Mouse (Mus musculus) heart, embryonic 10.5 days (tissue): ENCODE measurements at regions not wholly inside any gene's neighbourhood (a gene's known extent, or its start where the extent isn't known, plus 50 kb on each side); places are given as distances from the start of the nearest gene placed in this dataset.

ENCODE experiments used
- DNase-seq: peaks from one replicate; pipeline ENCODE4 v3.0.0-alpha.2; 2017; ENCODE audit warnings: low spot score
- H3K27ac ChIP-seq: fragments of 300-500 bp; sonication (generic); 2 replicates; pipeline ENCODE4 v1.5.1; 2016; ENCODE audit warnings: mild to moderate bottlenecking
- H3K27me3 ChIP-seq: fragments of 300-500 bp; sonication (generic); 2 replicates; pipeline ENCODE4 v1.6.1; 2016; ENCODE audit warnings: mild to moderate bottlenecking; ENCODE audit not compliant: poor library complexity, insufficient read depth, severe bottlenecking
- H3K36me3 ChIP-seq: fragments of 300-500 bp; sonication (generic); 2 replicates; pipeline ENCODE4 v1.6.1; 2016; ENCODE audit warnings: mild to moderate bottlenecking, moderate library complexity
- H3K4me1 ChIP-seq: fragments of 300-500 bp; sonication (generic); 2 replicates; pipeline ENCODE4 v1.6.1; 2016; ENCODE audit warnings: mild to moderate bottlenecking
- H3K4me3 ChIP-seq: fragments of 300-500 bp; sonication (generic); 2 replicates; pipeline ENCODE4 v1.5.1; 2016; ENCODE audit warnings: mild to moderate bottlenecking, moderate library complexity
- H3K9me3 ChIP-seq: fragments of 300-500 bp; sonication (generic); 2 replicates; pipeline ENCODE4 v1.6.1; 2016; ENCODE audit warnings: mild to moderate bottlenecking, moderate library complexity
- whole genome bisulfite sequencing: fragments of 180-500 bp; shearing (Covaris S2); methylation state at CpG from one replicate; pipeline ENCODE4 v1.1.7; 2016; 5-methylcytosine and 5-hydroxymethylcytosine counted together

DNA sequence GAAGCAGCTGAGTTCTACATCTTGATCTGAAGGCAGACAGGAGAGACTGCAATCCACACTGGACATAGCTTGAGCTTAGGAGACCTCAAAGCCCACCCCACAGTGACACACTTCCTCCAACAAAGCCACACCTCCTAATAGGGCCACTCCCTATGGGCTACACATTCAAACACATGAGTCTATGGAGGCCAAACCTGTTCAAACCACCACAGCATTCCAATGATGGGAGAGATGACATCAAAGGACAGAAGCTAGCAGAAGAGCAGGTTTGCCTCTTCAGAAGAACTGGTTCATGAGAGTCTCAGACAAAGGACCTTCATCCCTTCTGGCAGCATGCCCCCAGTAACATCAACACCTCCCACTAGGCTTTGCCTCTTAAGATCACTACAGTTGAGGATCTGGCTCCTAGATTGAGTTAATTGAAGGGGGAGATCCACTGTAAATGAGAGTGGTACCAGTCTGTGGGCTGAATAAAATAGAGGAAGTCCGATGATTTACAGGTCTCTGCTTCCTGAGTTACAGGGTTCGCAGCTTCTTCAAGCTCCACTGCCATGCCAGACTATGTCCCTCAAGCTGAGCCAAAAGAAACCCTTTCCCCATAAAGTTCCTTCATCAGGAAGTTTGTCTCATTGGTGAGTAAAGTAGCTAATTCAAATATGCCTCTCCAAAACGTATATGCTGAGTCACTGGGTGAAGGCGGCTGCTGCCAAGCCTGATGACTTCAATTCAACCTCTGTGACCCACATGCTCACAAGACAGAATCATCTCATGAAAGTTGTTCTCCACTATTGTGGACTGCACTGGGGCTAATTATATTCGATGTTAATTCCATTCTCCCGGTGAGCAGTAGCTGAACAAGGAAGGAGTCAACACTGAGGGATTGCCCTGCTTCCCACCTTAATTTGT, 56.9 kb upstream of the Atp6ap2 start:
- DNase-seq: no peak
- Histone ChIP-seq H3K9me3 (no peaks in the 10 kb centered on the region), H3K27me3 (no peaks in the 10 kb centered on the region), H3K36me3 (no peaks in the 10 kb centered on the region), H3K4me1 (no peaks in the 10 kb centered on the region), H3K4me3 (no peak overlapping the region), H3K27ac (no peak overlapping the region)
- WGBS: 68% methylated on average over 6 of the region's 6 CpGs
